Mouse (Mus musculus): Measurements from ENCODE around the gene Tns3.

DNA sequence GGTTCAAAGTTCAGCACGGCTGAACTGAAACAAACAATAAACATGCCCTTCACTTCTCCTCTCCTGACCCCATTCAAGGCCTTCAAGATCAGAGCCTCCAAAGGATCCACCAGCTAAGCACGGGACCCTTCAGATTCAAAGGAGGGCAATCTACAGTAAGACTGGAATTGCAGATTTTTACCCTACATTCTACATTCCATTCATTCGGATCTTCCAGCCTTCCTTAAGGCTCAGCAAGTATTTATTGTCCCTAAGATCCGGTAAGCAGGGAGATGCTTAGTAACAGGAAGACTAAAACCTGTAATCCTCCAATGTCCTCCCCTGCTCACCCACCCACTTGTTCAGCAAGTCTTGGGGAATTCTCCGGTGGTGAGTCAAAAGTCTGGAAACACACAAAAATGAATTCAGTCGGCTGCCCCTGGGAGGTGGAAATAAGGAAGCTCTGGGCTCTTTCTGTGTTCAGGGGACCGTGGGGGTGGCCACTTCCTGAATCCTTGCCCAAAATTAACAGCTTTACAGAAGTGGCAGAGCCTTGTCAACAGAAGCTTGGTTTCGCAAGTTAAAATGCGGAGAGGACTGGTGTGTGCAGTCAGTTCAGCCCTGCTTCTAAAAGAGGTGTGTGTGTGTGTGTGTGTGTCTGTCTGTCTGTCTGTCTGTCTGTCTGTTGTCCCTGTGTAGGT lies 75.0 kb downstream of the Tns3 start:
- TF ChIP-seq CTCF (IDR thresholded peaks at IDR 0.05; ENCODE audit: low read depth, low read length) (no peak), TAL1 (conservative IDR thresholded peaks at IDR 0.05; ENCODE audit: low read depth, low read length) (no peak), POLR2AphosphoS5 (IDR thresholded peaks at IDR 0.05; ENCODE audit: insufficient replicate concordance, low read depth, low read length) (no peak), GATA1 (IDR thresholded peaks at IDR 0.05; ENCODE audit: borderline replicate concordance, low read length) (no peak)

Data from G1E (cell line).